Mouse (Mus musculus): Measurements from ENCODE around the gene Hbq1a.

GRCm38 (mm10) chr11:32336435-32336907 is 36.6 kb downstream of the Hbq1a start:
- no peak for TF ChIP-seq CTCF (IDR thresholded peaks at IDR 0.05; ENCODE audit: borderline replicate concordance, insufficient read depth, low read depth, low read length)
- TF ChIP-seq POLR2A (IDR thresholded peaks at IDR 0.05; ENCODE audit: borderline replicate concordance, insufficient read depth, low read length) = no peak

All from cerebellum, adult 2 months (tissue).